Mouse (Mus musculus): Measurements from ENCODE around the gene Xndc1. TPM values are rescaled to one million over a fixed set of nuclear protein-coding genes. Genes with fewer than 3 reads are reported as not detected.

Gene Xndc1
- polyA plus RNA-seq, 1 experiment, result 7.8 TPM

DNA sequence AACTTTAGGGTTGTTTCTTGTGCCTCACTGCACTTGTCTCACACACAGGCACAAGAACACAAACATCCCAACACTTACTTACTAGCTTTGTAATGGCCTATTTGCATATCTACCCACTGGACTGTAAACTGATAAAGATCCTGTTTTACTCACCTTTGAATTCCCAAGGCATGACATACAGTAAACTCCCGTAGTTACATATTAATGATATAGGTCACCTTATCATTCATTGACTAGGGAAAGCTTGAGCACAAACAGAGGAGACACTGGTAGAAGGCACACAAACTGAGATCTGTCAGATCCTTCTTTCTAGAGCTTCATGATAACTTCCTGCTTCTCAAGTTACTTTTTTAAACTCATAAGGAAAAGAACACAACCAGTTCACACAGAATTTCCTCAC lies 3.1 kb upstream of the Xndc1 start:
- Histone ChIP-seq H3K27ac (replicated peaks; ENCODE audit: low read depth, low read length) (no peak overlapping the region), H3K4me3 (ENCODE audit: insufficient read depth, low read depth, low read length) (no peak overlapping the region), H3K4me1 (ENCODE audit: control insufficient read depth, insufficient read depth, insufficient read length, low read length) (peaks cover 9% of the 10 kb centered on the region; the same call in 1 of the 2 replicates)

DNA sequence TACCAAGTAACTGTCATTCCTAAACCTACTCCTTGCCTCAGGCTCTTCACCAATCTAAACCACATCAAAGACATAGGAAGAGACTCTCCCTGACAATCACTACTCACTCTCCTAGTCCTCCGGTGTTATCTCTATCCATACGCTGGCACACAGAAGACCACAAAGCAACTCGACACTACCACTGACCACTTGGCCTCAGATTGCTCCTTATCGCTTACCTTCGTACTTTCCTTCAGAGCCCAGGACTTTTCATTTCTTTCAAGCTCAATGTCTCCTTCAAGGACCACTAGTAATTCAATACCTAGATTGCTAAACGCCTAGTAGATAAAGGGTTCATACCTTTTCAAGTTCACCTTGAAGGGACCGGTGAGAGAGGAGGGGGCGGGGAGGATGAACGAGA lies 1.4 kb upstream of the Xndc1 start:
- H3K4me3 ChIP-seq (ENCODE audit: insufficient read depth, low read depth, low read length), result no peak overlapping the region

DNA sequence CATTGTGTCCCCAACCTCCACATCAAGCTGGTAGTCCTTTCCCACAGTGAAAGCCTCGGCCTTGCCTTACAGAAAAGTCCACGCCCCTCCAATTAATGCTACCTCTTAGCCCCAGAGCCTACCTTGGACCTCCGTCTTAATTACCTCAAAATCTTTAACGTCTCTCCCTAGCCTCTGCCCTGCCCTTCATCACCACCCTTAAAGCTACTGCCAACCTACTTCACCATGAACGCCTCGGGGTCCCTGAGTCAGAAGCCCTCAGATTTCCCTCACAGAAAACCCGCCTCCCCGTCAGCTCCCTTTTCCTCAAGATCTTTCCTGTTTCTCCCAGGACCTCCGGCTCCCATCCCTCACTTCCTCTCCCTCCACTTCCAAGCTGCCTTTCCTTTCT lies 661 bp upstream of the Xndc1 start:
- H3K4me1 ChIP-seq (ENCODE audit: control insufficient read depth, insufficient read depth, insufficient read length, low read length), result peaks cover 9% of the 10 kb centered on the region; the same call in 1 of the 2 replicates
- H3K4me3 ChIP-seq (ENCODE audit: insufficient read depth, low read depth, low read length), result peak overlapping the region; percentile 83

More for the DNA sequence above, 1.4 kb upstream of the Xndc1 start:
- Histone ChIP-seq H3K4me1 (ENCODE audit: control insufficient read depth, insufficient read depth, insufficient read length, low read length) (peaks cover 9% of the 10 kb centered on the region; the same call in 1 of the 2 replicates), H3K27ac (replicated peaks; ENCODE audit: low read depth, low read length) (no peak overlapping the region)

DNA sequence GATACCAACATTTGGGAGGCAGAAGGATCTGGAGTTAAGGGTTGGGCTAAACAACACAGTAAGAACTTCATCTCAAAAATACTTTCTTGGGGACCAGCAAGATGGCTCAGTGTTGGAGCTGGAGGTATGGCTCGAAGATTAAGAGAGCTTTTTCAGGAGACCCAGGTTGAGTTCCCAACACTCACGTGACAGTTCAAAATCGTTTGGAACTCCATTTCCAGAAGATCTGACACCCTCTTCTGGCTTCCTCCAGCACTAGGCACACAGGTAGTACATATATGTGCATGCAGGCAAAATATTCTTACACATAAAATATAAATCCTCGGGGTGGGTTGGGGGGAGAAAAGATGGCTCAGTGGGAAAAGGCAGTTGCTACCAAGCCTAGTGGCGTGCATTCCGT lies 1.1 kb downstream of the Xndc1 start:
- H3K27ac ChIP-seq (replicated peaks; ENCODE audit: low read depth, low read length), result no peak overlapping the region
- peak overlapping the region; percentile 32 for H3K4me3 ChIP-seq (ENCODE audit: insufficient read depth, low read depth, low read length)
- peaks cover 9% of the 10 kb centered on the region; the same call in 1 of the 2 replicates for H3K4me1 ChIP-seq (ENCODE audit: control insufficient read depth, insufficient read depth, insufficient read length, low read length)

More for the DNA sequence above, 661 bp upstream of the Xndc1 start:
- H3K27ac ChIP-seq (replicated peaks; ENCODE audit: low read depth, low read length), result peak overlapping the region; percentile 73

DNA sequence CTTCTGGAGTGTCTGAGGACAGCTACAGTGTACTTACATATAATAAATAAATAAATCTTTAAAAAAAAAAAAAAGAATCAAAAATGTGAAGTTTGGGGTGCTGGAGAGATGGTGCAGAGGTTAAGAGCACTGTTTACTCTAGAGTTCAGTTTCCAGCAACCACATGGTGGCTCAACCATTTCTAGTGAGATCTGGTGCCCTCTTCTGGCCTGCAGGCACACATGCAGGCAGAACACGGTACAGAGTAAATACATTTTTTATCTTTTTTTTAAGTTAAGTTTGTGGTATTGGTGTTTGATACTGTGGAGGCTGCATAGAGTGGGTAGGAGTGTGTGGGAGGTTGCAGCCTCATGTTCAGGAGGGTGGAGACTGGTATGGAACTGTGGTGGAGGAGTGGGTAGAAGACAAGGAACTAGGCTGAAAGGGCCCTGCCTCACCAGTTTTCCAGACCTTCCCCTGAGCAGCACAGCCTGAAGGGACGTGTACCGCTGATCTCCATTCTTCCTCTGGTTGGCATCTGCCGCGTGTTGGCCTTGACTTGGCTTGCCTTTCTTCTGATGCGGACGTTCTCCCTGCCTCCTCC lies 11.5 kb downstream of the Xndc1 start:
- Histone ChIP-seq H3K4me1 (ENCODE audit: control insufficient read depth, insufficient read depth, insufficient read length, low read length) (no peaks in the 10 kb centered on the region), H3K4me3 (ENCODE audit: insufficient read depth, low read depth, low read length) (no peak overlapping the region), H3K27ac (replicated peaks; ENCODE audit: low read depth, low read length) (no peak overlapping the region)

DNA sequence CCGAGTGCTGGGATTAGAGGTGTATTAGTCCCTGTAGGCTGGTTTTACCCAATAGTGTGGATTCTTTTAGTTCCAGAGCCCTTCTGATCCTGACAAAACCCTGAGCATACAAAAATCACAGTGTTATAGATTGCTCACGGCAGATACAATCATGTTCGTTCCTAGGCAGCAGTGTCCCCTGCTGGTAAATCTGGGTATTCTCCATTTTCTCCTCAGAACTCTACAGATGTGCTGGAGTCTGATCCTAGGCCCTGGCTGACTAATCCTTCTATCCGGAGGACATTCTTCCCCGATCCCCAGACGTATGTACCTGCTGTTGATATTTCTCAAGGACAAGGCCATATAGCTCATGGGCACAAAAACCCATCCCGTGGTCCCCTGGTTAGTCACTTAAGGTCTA lies 13.2 kb downstream of the Xndc1 start:
- Histone ChIP-seq H3K27ac (replicated peaks; ENCODE audit: low read depth, low read length) (no peak overlapping the region), H3K4me1 (ENCODE audit: control insufficient read depth, insufficient read depth, insufficient read length, low read length) (no peaks in the 10 kb centered on the region), H3K4me3 (ENCODE audit: insufficient read depth, low read depth, low read length) (no peak overlapping the region)

DNA sequence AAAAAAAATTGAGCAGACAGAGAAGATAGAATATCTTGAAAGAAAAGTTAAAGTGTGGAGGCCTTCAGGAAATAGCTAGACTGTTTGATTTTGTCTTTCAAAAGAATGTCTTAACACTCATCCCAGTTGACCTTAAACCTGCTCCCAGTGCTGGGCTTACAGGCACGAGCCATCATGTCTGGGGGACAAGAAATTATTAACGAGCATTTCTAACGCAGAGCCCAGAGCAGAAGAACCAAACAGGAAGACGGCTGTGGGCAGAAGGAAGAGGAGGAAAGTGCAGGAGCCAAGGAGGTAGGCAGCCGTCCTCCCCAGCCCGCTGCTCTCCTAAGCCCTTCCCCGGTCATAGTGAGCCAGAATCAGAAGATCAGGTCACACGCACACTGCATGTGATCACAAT lies 15.0 kb downstream of the Xndc1 start:
- H3K4me1 ChIP-seq (ENCODE audit: control insufficient read depth, insufficient read depth, insufficient read length, low read length), result no peaks in the 10 kb centered on the region
- no peak overlapping the region for H3K4me3 ChIP-seq (ENCODE audit: insufficient read depth, low read depth, low read length)
- H3K27ac ChIP-seq (replicated peaks; ENCODE audit: low read depth, low read length), result no peak overlapping the region

DNA sequence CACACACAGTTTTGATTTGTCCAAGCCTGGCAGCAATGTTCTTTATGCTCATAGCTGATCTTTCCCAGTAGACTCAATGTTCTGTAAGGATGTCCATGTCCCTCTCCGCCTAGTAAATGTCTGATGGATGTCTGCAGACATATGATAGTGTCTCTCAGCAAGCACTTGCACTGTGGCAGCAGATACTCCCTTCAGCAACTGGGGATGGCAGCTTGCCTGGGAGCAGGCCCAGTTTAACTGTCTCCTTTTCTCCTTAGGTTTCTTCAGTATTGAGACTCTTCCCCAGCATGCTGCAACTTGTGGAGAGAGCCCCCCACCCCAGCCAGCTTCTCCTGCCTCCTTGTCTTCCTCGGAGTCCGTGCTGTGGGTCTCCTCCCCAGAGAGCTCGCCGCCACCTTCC lies 16.5 kb downstream of the Xndc1 start:
- H3K27ac ChIP-seq (replicated peaks; ENCODE audit: low read depth, low read length), result no peak overlapping the region
- H3K4me3 ChIP-seq (ENCODE audit: insufficient read depth, low read depth, low read length), result no peak overlapping the region
- H3K4me1 ChIP-seq (ENCODE audit: control insufficient read depth, insufficient read depth, insufficient read length, low read length), result no peaks in the 10 kb centered on the region

DNA sequence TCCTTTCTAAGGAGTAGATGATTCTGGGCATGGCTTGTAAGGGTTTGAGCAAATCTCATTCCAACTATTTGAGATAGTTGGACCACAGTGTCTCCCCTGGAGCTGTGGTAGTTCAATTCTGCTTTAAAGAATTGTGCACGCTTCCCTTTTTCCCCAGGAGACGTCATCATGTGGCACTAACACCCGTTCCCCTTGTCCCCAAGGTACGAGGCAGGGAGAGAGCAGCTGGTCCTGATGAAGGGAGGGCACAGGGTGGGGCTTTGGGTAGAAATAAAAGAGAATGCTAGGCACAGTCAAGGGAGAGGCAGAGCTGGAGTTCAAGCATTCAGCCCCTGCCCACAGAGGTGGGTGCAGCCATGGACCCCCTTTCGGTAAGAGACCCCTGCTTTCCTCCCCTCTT lies 17.5 kb downstream of the Xndc1 start, which contains the start of gene Trpc2:
Gene Trpc2, plus strand, starts transcription at position 301 of the 400 bp plus-strand sequence.
- Histone ChIP-seq H3K4me1 (ENCODE audit: control insufficient read depth, insufficient read depth, insufficient read length, low read length) (no peaks in the 10 kb centered on the region), H3K4me3 (ENCODE audit: insufficient read depth, low read depth, low read length) (no peak within 1 kb of the TSS), H3K27ac (replicated peaks; ENCODE audit: low read depth, low read length) (no peak within 1 kb of the TSS)

DNA sequence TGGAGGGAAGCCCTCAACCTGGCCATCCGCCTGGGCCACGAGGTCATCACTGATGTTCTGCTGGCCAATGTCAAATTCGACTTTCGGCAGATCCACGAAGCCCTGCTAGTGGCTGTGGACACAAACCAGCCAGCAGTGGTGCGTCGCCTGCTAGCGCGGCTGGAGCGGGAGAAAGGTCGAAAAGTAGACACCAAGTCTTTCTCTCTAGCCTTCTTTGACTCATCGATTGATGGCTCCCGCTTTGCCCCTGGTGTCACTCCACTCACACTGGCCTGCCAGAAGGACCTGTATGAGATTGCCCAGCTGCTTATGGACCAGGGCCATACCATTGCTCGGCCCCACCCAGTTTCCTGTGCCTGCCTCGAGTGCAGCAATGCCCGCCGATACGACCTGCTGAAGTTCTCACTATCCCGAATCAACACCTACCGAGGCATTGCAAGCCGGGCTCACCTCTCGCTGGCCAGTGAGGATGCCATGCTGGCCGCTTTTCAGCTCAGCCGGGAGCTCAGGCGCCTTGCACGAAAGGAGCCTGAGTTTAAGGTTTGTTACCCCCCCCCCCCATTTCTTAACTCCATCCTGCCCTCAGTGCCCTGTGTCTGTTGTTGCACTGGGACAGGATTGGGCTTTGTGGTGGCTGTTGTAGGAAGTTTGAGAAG lies 18.9 kb downstream of the Xndc1 start:
- Histone ChIP-seq H3K4me3 (ENCODE audit: insufficient read depth, low read depth, low read length) (no peak overlapping the region), H3K4me1 (ENCODE audit: control insufficient read depth, insufficient read depth, insufficient read length, low read length) (no peaks in the 10 kb centered on the region), H3K27ac (replicated peaks; ENCODE audit: low read depth, low read length) (no peak overlapping the region)

DNA sequence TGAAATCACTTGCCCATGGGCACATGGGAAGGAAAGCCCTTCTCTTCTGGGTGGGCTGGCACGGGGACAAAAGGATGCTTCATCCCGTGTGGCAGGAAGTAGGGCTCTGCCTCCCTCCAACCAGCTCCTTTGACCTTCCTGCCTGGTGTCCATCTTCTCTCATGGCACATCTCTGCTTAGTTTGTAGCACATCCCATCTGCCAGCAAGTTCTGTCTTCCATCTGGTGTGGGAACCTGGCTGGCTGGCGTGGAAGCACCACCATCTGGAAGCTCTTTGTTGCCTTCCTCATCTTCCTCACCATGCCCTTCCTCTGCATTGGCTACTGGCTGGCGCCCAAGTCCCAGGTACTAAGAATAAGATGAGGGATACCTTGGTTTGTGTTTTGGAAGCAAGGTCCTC lies 22.0 kb downstream of the Xndc1 start:
- no peaks in the 10 kb centered on the region for H3K4me1 ChIP-seq (ENCODE audit: control insufficient read depth, insufficient read depth, insufficient read length, low read length)

DNA sequence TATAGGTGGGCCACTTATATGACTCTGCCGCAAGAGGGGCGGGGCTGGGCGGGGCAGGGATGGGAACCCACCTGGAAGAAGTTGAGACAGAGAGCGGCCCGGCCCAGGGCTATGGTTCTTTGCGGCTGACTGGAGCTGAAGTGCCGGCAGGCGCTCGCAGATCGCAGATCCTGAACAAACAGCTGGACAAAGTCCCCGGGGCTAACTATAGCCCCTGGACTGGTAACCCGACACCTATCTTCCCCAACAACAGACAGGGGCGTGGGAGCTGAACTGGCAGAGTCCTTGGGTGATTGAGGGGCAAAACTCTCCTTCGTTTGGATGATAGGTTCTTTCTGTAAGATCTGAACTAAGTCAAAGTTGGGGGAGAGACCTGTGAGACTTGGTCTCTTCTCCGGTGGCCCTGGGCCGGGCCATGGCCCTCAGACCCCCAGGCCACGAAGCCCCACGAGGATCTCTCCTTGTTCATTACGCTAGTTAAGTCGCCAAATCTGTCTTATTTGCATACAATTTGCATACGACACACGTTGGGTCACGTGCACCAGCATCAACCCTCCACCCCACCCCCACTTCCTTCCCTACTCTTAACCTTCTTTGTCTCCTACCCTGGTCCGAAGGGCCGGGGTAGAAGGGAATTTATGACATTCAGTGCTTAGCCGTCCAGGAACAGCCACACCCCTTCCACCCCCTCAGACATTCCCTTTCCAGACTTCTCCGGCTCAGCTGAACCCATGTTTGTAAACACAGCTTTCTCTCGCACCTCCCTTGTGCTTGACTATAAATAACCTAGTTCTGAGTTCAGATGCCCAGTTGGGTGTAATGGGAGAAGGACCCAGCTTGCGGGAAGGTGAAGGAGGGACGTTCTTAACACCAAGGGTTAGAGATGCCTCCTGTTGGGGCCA lies 34.7 kb downstream of the Xndc1 start:
- Histone ChIP-seq H3K4me3 (ENCODE audit: insufficient read depth, low read depth, low read length) (peak overlapping the region; percentile 50), H3K27ac (replicated peaks; ENCODE audit: low read depth, low read length) (no peak overlapping the region; the same call in 1 of the 2 replicates)

More for the DNA sequence above, 22.0 kb downstream of the Xndc1 start:
- H3K27ac ChIP-seq (replicated peaks; ENCODE audit: low read depth, low read length), result no peak overlapping the region
- no peak overlapping the region for H3K4me3 ChIP-seq (ENCODE audit: insufficient read depth, low read depth, low read length)

DNA sequence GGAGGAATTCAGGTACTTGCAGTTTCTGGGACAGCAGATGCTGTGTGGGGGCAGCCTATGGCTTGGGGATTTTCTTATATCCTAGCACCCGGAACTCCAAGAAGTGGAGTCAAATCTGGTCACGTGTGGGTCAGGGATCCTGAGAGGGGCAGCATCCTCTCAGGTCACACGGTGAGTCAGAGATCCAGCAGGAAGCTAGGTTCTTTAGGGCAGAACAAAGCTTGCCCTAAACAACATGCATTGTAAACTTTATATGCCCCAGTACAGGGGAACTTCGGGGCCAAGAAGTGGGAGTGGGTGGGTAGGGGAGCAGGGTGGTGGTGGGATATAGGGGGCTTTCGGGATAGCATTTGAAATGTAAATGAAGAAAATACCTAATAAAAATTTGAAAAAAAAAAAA lies 35.6 kb downstream of the Xndc1 start:
- peaks cover 7% of the 10 kb centered on the region; the same call in 1 of the 2 replicates for H3K4me1 ChIP-seq (ENCODE audit: control insufficient read depth, insufficient read depth, insufficient read length, low read length)
- H3K4me3 ChIP-seq (ENCODE audit: insufficient read depth, low read depth, low read length), result no peak overlapping the region
- no peak overlapping the region; the same call in 1 of the 2 replicates for H3K27ac ChIP-seq (replicated peaks; ENCODE audit: low read depth, low read length)

More for the DNA sequence above, 34.7 kb downstream of the Xndc1 start:
- H3K4me1 ChIP-seq (ENCODE audit: control insufficient read depth, insufficient read depth, insufficient read length, low read length), result peaks cover 7% of the 10 kb centered on the region; the same call in 1 of the 2 replicates

DNA sequence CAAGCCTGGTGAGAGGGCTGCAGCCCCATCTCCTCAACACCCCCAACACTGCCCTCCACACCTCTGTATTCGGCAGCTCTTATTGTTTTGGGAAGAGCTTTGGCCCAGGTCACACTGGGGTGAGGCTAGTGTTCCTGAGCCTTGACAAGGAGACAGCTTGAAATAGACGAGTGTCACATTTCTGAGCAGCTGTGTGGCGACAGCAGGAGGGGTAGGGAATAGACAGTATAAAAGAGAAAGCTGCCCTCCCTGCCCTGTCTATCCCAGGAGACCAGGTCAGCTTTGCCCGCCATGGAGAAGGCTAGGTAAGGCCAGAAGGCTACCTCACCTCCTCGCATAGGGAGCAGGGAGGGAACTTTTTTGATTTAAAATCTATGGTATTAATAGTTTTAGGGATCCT lies 36.2 kb downstream of the Xndc1 start, which contains the start of gene Art1:
Gene Art1, plus strand, starts transcription at position 257 of the 400 bp plus-strand sequence.
- peaks cover 7% of the 10 kb centered on the region; the same call in 1 of the 2 replicates for H3K4me1 ChIP-seq (ENCODE audit: control insufficient read depth, insufficient read depth, insufficient read length, low read length)
- no peak within 1 kb of the TSS; the same call in 1 of the 2 replicates for H3K27ac ChIP-seq (replicated peaks; ENCODE audit: low read depth, low read length)
- no peak within 1 kb of the TSS for H3K4me3 ChIP-seq (ENCODE audit: insufficient read depth, low read depth, low read length)

DNA sequence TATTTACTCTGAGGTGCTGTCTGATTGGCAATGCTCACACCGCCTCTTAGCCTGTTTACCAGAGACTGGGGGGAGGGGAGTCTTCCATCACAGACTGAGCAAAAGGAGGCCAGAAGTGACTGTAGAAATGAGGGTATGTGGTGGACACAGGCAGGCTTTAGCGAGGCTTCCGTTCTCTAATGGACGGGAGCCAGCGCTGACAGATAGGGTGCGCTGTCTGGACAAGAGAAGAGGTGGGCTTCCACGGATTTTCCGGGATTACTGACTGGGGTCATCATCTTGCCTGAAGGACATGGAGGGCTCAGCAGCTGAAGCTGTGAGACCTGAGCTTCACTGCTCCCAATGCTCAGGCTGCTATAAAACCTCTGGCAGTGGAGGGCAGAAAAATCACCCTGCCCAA lies 36.9 kb downstream of the Xndc1 start:
- peaks cover 7% of the 10 kb centered on the region; the same call in 1 of the 2 replicates for H3K4me1 ChIP-seq (ENCODE audit: control insufficient read depth, insufficient read depth, insufficient read length, low read length)
- no peak overlapping the region for H3K4me3 ChIP-seq (ENCODE audit: insufficient read depth, low read depth, low read length)
- H3K27ac ChIP-seq (replicated peaks; ENCODE audit: low read depth, low read length), result no peak overlapping the region
